Mouse (Mus musculus) MEL (cell line): ENCODE results near the gene Lpin1. TPM values are rescaled to one million over a fixed set of nuclear protein-coding genes. Genes with fewer than 3 reads are reported as not detected.

ENCODE experiments used
- DNase-seq: peaks from one replicate; pipeline ENCODE4 v3.0.0; 2011; ENCODE audit warnings: low read depth, low spot score
- H3K27ac ChIP-seq: 2 replicates; pipeline ENCODE4 v1.5.1; 2012; ENCODE audit warnings: low read depth, mild to moderate bottlenecking, control low read depth, low read length, moderate library complexity; ENCODE audit not compliant: control insufficient read depth
- H3K27me3 ChIP-seq, 2 experiments: fragments of 150-350 bp in 1 of 2; sonication (generic) in 1 of 2; 2 replicates each; pipeline ENCODE4 v1.6.1; 2012; ENCODE audit warnings: low read length in 2 of 2, mild to moderate bottlenecking in 2 of 2, improper control_type of control experiment in 1 of 2, moderate library complexity in 1 of 2; ENCODE audit not compliant: insufficient read depth in 2 of 2, control insufficient read depth in 1 of 2
- H3K36me3 ChIP-seq, 2 experiments: 2 replicates each; pipeline ENCODE4 v1.6.1; 2012 to 2014; ENCODE audit warnings: low read length in 2 of 2, improper control_type of control experiment in 1 of 2, inconsistent platforms in 1 of 2, mild to moderate bottlenecking in 1 of 2; ENCODE audit not compliant: insufficient read depth in 2 of 2, control insufficient read depth in 1 of 2
- H3K4me1 ChIP-seq, 2 experiments: fragments of 150-350 bp in 1 of 2; sonication (generic) in 1 of 2; 2 replicates each; pipeline ENCODE4 v1.6.1; 2012; ENCODE audit warnings: low read length in 2 of 2, improper control_type of control experiment in 1 of 2, mild to moderate bottlenecking in 1 of 2; ENCODE audit not compliant: insufficient read depth in 2 of 2, control insufficient read depth in 1 of 2
- H3K4me3 ChIP-seq, 2 experiments: fragments of 150-350 bp in 1 of 2; sonication (generic) in 1 of 2; 2 replicates each; pipeline ENCODE4 v1.5.1; 2012; ENCODE audit warnings: low read depth in 2 of 2, low read length in 2 of 2, mild to moderate bottlenecking in 2 of 2, moderate library complexity in 2 of 2, control low read depth in 1 of 2, improper control_type of control experiment in 1 of 2; ENCODE audit not compliant: control insufficient read depth in 1 of 2, insufficient read depth in 1 of 2
- H3K79me2 ChIP-seq: 2 replicates; pipeline ENCODE4 v1.6.1; 2012; ENCODE audit warnings: mild to moderate bottlenecking, low read length, moderate library complexity; ENCODE audit not compliant: control insufficient read depth, poor library complexity, insufficient read depth
- H3K9ac ChIP-seq: 2 replicates; pipeline ENCODE4 v1.6.1; 2012; ENCODE audit warnings: low read depth, mild to moderate bottlenecking, control low read depth, low read length, moderate library complexity; ENCODE audit not compliant: control insufficient read depth, poor library complexity, severe bottlenecking
- H3K9me3 ChIP-seq: fragments of 150-350 bp; sonication (generic); replicated peaks from 2 replicates; pipeline ENCODE4 v1.6.1; 2012; ENCODE audit warnings: mild to moderate bottlenecking, low read length, improper control_type of control experiment, moderate library complexity; ENCODE audit not compliant: insufficient read depth
- BHLHE40 ChIP-seq: IDR thresholded peaks from 2 replicates; pipeline ENCODE4 v1.6.1; 2012; ENCODE audit warnings: low read depth, mild to moderate bottlenecking, inconsistent platforms, low read length, improper control_type of control experiment, borderline replicate concordance
- CTCF ChIP-seq, 3 experiments: IDR thresholded peaks in 2 of 3; conservative IDR thresholded peaks in 1 of 3; 2 replicates each; pipeline ENCODE4 v1.5.1; 2011 to 2012; ENCODE audit warnings: low read length in 3 of 3, low read depth in 2 of 3, mild to moderate bottlenecking in 2 of 3, improper control_type of control experiment in 1 of 3, inconsistent platforms in 1 of 3, mixed read lengths in 1 of 3, moderate library complexity in 1 of 3; ENCODE audit not compliant: control insufficient read depth in 1 of 3, insufficient read depth in 1 of 3, poor library complexity in 1 of 3, severe bottlenecking in 1 of 3
- E2F4 ChIP-seq: IDR thresholded peaks from 2 replicates; pipeline ENCODE4 v1.6.1; 2011; ENCODE audit warnings: low read depth, low read length, improper control_type of control experiment, borderline replicate concordance
- EP300 ChIP-seq, 2 experiments: IDR thresholded peaks; 2 replicates each; pipeline ENCODE4 v1.6.1; 2011; ENCODE audit warnings: improper control_type of control experiment in 2 of 2, low read length in 2 of 2, low read depth in 1 of 2, mild to moderate bottlenecking in 1 of 2
- HCFC1 ChIP-seq: IDR thresholded peaks from 2 replicates; pipeline ENCODE4 v1.6.1; 2012; ENCODE audit warnings: low read depth, mild to moderate bottlenecking, inconsistent platforms, low read length, improper control_type of control experiment, moderate library complexity
- KAT2A ChIP-seq: conservative IDR thresholded peaks from 2 replicates; pipeline ENCODE4 v1.6.1; 2012; ENCODE audit warnings: low read depth, low read length, improper control_type of control experiment, inconsistent platforms
- MYB ChIP-seq: IDR thresholded peaks from 2 replicates; pipeline ENCODE4 v1.6.1; 2011; ENCODE audit warnings: mild to moderate bottlenecking, low read depth, low read length, improper control_type of control experiment
- MYC ChIP-seq: IDR thresholded peaks from 2 replicates; pipeline ENCODE4 v1.6.1; 2011; ENCODE audit warnings: low read depth, mild to moderate bottlenecking, low read length, improper control_type of control experiment, moderate library complexity
- NRF1 ChIP-seq: IDR thresholded peaks from 2 replicates; pipeline ENCODE4 v1.6.1; 2014; ENCODE audit warnings: low read depth, mild to moderate bottlenecking, inconsistent platforms, low read length, improper control_type of control experiment, moderate library complexity; ENCODE audit not compliant: poor library complexity, insufficient read depth, severe bottlenecking
- RAD21 ChIP-seq: IDR thresholded peaks from 2 replicates; pipeline ENCODE4 v1.6.1; 2011; ENCODE audit warnings: mild to moderate bottlenecking, low read depth, low read length, improper control_type of control experiment
- RCOR1 ChIP-seq: IDR thresholded peaks from 2 replicates; pipeline ENCODE4 v1.6.1; 2012; ENCODE audit warnings: low read depth, mild to moderate bottlenecking, inconsistent platforms, low read length, improper control_type of control experiment
- SMC3 ChIP-seq: IDR thresholded peaks from 2 replicates; pipeline ENCODE4 v1.6.1; 2011; ENCODE audit warnings: low read depth, low read length, improper control_type of control experiment
- TAL1 ChIP-seq: IDR thresholded peaks from 2 replicates; pipeline ENCODE4 v1.6.1; 2012; ENCODE audit warnings: mild to moderate bottlenecking, inconsistent platforms, low read length, moderate library complexity, mixed read lengths
- TBP ChIP-seq: IDR thresholded peaks from 2 replicates; pipeline ENCODE4 v1.8.0; 2011; ENCODE audit warnings: low read depth, low read length, improper control_type of control experiment
- TCF12 ChIP-seq: IDR thresholded peaks from 2 replicates; pipeline ENCODE4 v1.6.1; 2014; ENCODE audit warnings: low read depth, mild to moderate bottlenecking, inconsistent platforms, low read length, improper control_type of control experiment, moderate library complexity
- UBTF ChIP-seq: IDR thresholded peaks from 2 replicates; pipeline ENCODE4 v1.6.1; 2012; ENCODE audit warnings: low read depth, mild to moderate bottlenecking, inconsistent platforms, low read length, improper control_type of control experiment, moderate library complexity, borderline replicate concordance; ENCODE audit not compliant: insufficient read depth
- ZC3H11A ChIP-seq: IDR thresholded peaks from 2 replicates; pipeline ENCODE4 v1.6.1; 2012; ENCODE audit warnings: low read depth, mild to moderate bottlenecking, inconsistent platforms, low read length, improper control_type of control experiment
- ZMIZ1 ChIP-seq: IDR thresholded peaks from 2 replicates; pipeline ENCODE4 v1.6.1; 2012; ENCODE audit warnings: low read depth, mild to moderate bottlenecking, inconsistent platforms, low read length, improper control_type of control experiment, moderate library complexity
- polyA plus RNA-seq, 2 experiments: library from polyadenylated mRNA; stranded (reverse) in 1 of 2; unstranded in 1 of 2; fragments of >175 nt in 1 of 2; fragments of >200 nt in 1 of 2; gene quantifications; 2 replicates each; pipeline versions ENCODE4 v1.2.1 to v1.2.4; 2012; ENCODE audit warnings: low replicate concordance in 2 of 2, low read depth in 1 of 2; ENCODE audit not compliant: insufficient read length in 2 of 2, insufficient read depth in 1 of 2, missing spikeins in 1 of 2
- total RNA-seq: library from RNA; depleted of rRNA; stranded (reverse); fragments of 300-350 nt; gene quantifications from 2 replicates; pipeline ENCODE4 v1.2.3, GENCODE M21; 2012

Lpin1 gene
- total and polyA plus RNA-seq, 3 experiments: 1.2 to 3.9 TPM; not detected in 1

GRCm38 (mm10) chr12:16635816-16636215 lies 25.1 kb upstream of the Lpin1 start:
- Histone ChIP-seq H3K9ac (no peak overlapping the region), H3K27me3 (no peaks in the 10 kb centered on the region; a peak in 1 of 4 replicates), H3K36me3 (no peaks in the 10 kb centered on the region), H3K4me1 (peaks cover 0 to 6% of the 10 kb centered on the region in 2 experiments; a peak in 1 of 4 replicates), H3K9me3 (no peaks in the 10 kb centered on the region), H3K79me2 (no peaks in the 10 kb centered on the region), H3K4me3 (no peak overlapping the region), H3K27ac (no peak overlapping the region)
- TF ChIP-seq MYC (no peak), TCF12 (no peak), E2F4 (no peak), RCOR1 (no peak), ZMIZ1 (no peak), BHLHE40 (no peak), NRF1 (no peak), SMC3 (no peak), MYB (no peak)
- DNase-seq: no peak

- no peak overlapping the region for H3K4me3 ChIP-seq
- H3K9ac ChIP-seq: no peak overlapping the region
- H3K27ac ChIP-seq: no peak overlapping the region
- H3K27me3 ChIP-seq: no peaks in the 10 kb centered on the region; a peak in 1 of 4 replicates
- no peaks in the 10 kb centered on the region for H3K36me3 ChIP-seq
- DNase-seq: peak; percentile 50
- H3K4me1 ChIP-seq: peaks cover 0 to 6% of the 10 kb centered on the region in 2 experiments; a peak in 1 of 4 replicates
- H3K79me2 ChIP-seq: no peaks in the 10 kb centered on the region
- no peaks in the 10 kb centered on the region for H3K9me3 ChIP-seq
- TF ChIP-seq CTCF (IDR thresholded peaks at IDR 0.05 in 2 of 3, conservative IDR thresholded peaks at IDR 0.05 in 1 of 3; ENCODE audit: control insufficient read depth in 1 of 3, insufficient read depth in 1 of 3, low read depth in 2 of 3, low read length in 3 of 3, poor library complexity in 1 of 3, severe bottlenecking in 1 of 3): peak; percentile 79 to 86 (median 80)
- TF ChIP-seq UBTF: no peak
- no peak for TF ChIP-seq TCF12
- no peak for TF ChIP-seq KAT2A
- peak; percentile 50; the same call in 1 of the 2 replicates for TF ChIP-seq ZC3H11A
- no peak for TF ChIP-seq HCFC1
- TF ChIP-seq BHLHE40: no peak
- peak; percentile 82 for TF ChIP-seq SMC3
- peak; percentile 67 for TF ChIP-seq RAD21
- TF ChIP-seq TAL1: no peak
- TF ChIP-seq TBP: no peak
- no peak for TF ChIP-seq EP300 (IDR thresholded peaks at IDR 0.05; ENCODE audit: low read depth in 1 of 2, low read length in 2 of 2)
Observed at GRCm38 (mm10) chr12:16634075-16634813, 23.5 kb upstream of the Lpin1 start.
